Mouse (Mus musculus): Measurements from ENCODE around the gene Kcnk7. TPM values are rescaled to one million over a fixed set of nuclear protein-coding genes. Genes with fewer than 3 reads are reported as not detected.

Gene Kcnk7
- polyA plus RNA-seq (2012; ENCODE audit: insufficient read depth, insufficient read length, low replicate concordance, missing spikeins), result not detected in 2 replicates

- no peak for TF ChIP-seq POLR2A (IDR thresholded peaks at IDR 0.05; ENCODE audit: insufficient read depth, low read depth, low read length)
- no peak for TF ChIP-seq CTCF (IDR thresholded peaks at IDR 0.05; ENCODE audit: insufficient read depth, low read depth, low read length)
- no peak within 1 kb of the TSS for H3K27ac ChIP-seq (ENCODE audit: insufficient read depth, low read depth, low read length)
- no peak within 1 kb of the TSS for H3K4me3 ChIP-seq (ENCODE audit: insufficient read depth, low read depth, low read length)
- 72% methylated on average over 17 of the region's 17 CpGs for WGBS
- H3K4me1 ChIP-seq (ENCODE audit: control insufficient read depth, insufficient read depth, low read length), result peaks cover 9% of the 10 kb centered on the region
These were observed at the start of gene Kcnk7 for GRCm38 (mm10) chr19:5704163-5704800. Kcnk7 (plus strand) TSS chr19:5704367.

DNA sequence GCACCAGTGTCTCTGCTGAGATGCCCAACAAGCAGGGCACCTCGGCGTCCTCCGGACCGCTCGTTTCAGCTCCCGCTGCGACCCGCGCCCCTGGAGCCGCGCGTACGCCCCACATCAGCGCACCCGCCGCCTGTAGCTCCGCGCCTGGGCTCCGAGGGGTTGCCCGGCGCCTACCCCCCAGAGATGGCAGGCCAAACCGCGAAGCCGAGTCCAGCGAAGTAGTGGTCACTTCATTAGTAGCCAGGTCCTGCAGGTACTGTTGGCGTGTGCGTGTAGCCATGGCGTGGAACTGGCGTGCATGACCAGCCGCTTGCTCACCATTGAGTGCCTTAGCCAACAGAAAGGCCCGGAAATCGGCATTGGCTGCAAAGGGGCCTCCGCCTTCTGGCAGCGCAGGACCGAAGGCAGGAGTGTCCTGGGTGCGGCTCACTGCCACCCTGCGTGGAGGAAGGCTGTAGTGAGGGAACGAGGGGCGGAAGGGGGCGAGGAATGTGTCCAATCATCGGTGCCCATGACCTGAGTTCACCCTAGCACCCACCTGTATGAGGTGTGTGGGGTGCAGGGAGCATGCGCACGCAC, 49.4 kb upstream of the Kcnk7 start:
- TF ChIP-seq CTCF (IDR thresholded peaks at IDR 0.05; ENCODE audit: insufficient read depth, low read depth, low read length) (no peak), POLR2A (IDR thresholded peaks at IDR 0.05; ENCODE audit: insufficient read depth, low read depth, low read length) (no peak)
- peak overlapping the region; percentile 47 for H3K4me3 ChIP-seq (ENCODE audit: insufficient read depth, low read depth, low read length)
- 18% methylated on average over 43 of the region's 43 CpGs for WGBS

GRCm38 (mm10) chr19:5660942-5661751, 43.0 kb upstream of the Kcnk7 start:
- H3K27ac ChIP-seq (ENCODE audit: insufficient read depth, low read depth, low read length), result peak overlapping the region; percentile 31; the same call in 1 of the 2 replicates
- H3K4me3 ChIP-seq (ENCODE audit: insufficient read depth, low read depth, low read length), result no peak overlapping the region
- 91% methylated on average over 16 of the region's 16 CpGs for WGBS
- peaks cover 11% of the 10 kb centered on the region; the same call in 1 of the 2 replicates for H3K4me1 ChIP-seq (ENCODE audit: control insufficient read depth, insufficient read depth, low read length)
- TF ChIP-seq CTCF (IDR thresholded peaks at IDR 0.05; ENCODE audit: insufficient read depth, low read depth, low read length) (no peak), POLR2A (IDR thresholded peaks at IDR 0.05; ENCODE audit: insufficient read depth, low read depth, low read length) (no peak)

More for the DNA sequence above, 49.4 kb upstream of the Kcnk7 start:
- Histone ChIP-seq H3K4me1 (ENCODE audit: control insufficient read depth, insufficient read depth, low read length) (peaks cover 15% of the 10 kb centered on the region), H3K27ac (ENCODE audit: insufficient read depth, low read depth, low read length) (no peak overlapping the region)

GRCm38 (mm10) chr19:5662310-5662709, 41.9 kb upstream of the Kcnk7 start:
- Histone ChIP-seq H3K27ac (ENCODE audit: insufficient read depth, low read depth, low read length) (no peak overlapping the region), H3K4me3 (ENCODE audit: insufficient read depth, low read depth, low read length) (no peak overlapping the region), H3K4me1 (ENCODE audit: control insufficient read depth, insufficient read depth, low read length) (peaks cover 11% of the 10 kb centered on the region; the same call in 1 of the 2 replicates)
- 74% methylated on average over 8 of the region's 8 CpGs for WGBS
- TF ChIP-seq POLR2A (IDR thresholded peaks at IDR 0.05; ENCODE audit: insufficient read depth, low read depth, low read length), result no peak
- no peak for TF ChIP-seq CTCF (IDR thresholded peaks at IDR 0.05; ENCODE audit: insufficient read depth, low read depth, low read length)

GRCm38 (mm10) chr19:5662981-5663913, 40.9 kb upstream of the Kcnk7 start, which contains the start of gene Sipa1:
Sipa1 (minus strand) TSS chr19:5663707.
- Histone ChIP-seq H3K4me3 (ENCODE audit: insufficient read depth, low read depth, low read length) (peak within 1 kb of the TSS; percentile 45), H3K4me1 (ENCODE audit: control insufficient read depth, insufficient read depth, low read length) (peaks cover 11% of the 10 kb centered on the region; the same call in 1 of the 2 replicates), H3K27ac (ENCODE audit: insufficient read depth, low read depth, low read length) (0 out of 2 replicates have a peak within 1 kb of the TSS, but pooled peaks have one; percentile 2)
- 6% methylated on average over 32 of the region's 32 CpGs for WGBS
- no peak for TF ChIP-seq POLR2A (IDR thresholded peaks at IDR 0.05; ENCODE audit: insufficient read depth, low read depth, low read length)
- TF ChIP-seq CTCF (IDR thresholded peaks at IDR 0.05; ENCODE audit: insufficient read depth, low read depth, low read length), result no peak

DNA sequence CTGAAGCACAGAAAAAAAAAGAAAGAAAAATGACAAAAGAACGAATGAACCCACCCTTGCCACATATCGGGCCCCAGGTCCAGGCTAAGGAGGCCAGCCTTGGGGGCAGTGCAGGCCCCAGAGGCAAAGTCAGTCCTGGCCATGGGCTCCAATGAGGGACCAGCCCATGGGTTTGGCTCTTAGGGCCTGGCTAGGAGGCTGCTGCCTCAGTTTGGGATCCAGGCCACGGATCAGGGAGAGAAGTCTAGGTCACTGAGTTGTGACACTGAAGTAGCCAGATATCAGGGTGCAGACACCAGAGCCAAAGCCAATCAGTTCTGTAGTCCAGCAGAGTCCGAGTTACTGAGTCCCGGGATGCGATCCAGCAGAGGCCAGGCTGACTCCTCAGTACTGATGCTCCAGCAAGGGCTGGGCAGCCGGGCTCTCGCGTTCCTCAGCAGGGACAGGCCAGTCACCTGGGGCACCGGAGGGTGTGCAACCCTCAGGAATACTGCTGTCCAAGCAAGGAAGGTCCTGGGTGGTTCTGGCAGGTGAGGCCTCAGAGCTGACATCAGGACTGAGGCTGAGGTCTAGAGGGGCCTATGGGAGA, 39.4 kb upstream of the Kcnk7 start:
- TF ChIP-seq POLR2A (IDR thresholded peaks at IDR 0.05; ENCODE audit: insufficient read depth, low read depth, low read length), result no peak
- no peak for TF ChIP-seq CTCF (IDR thresholded peaks at IDR 0.05; ENCODE audit: insufficient read depth, low read depth, low read length)
- no peak overlapping the region for H3K4me3 ChIP-seq (ENCODE audit: insufficient read depth, low read depth, low read length)
- peaks cover 11% of the 10 kb centered on the region; the same call in 1 of the 2 replicates for H3K4me1 ChIP-seq (ENCODE audit: control insufficient read depth, insufficient read depth, low read length)
- 94% methylated on average over 10 of the region's 10 CpGs for WGBS
- H3K27ac ChIP-seq (ENCODE audit: insufficient read depth, low read depth, low read length), result no peak overlapping the region

DNA sequence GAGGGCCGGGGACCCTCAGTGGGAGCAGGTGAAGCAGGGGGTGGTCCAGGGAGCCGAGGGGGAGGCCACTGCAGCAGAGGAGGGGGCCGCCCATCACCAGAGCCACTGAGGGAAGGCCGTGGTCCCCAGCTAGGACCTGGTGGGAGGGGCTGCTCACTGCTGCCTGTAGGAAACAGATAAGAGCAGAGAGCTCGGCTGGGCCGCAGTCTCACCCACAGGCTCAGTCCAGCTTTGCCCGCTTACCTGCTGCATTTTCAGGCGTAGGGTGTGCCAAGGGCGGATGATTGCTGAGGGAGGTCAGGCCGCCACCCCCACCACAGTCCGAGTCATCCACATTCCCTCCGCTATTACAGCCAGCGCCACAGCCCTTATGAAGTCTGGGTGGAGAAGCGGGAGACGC, 38.7 kb upstream of the Kcnk7 start:
- no peak overlapping the region for H3K4me3 ChIP-seq (ENCODE audit: insufficient read depth, low read depth, low read length)
- TF ChIP-seq CTCF (IDR thresholded peaks at IDR 0.05; ENCODE audit: insufficient read depth, low read depth, low read length) (no peak), POLR2A (IDR thresholded peaks at IDR 0.05; ENCODE audit: insufficient read depth, low read depth, low read length) (no peak)
- 94% methylated on average over 15 of the region's 15 CpGs for WGBS
- no peak overlapping the region for H3K27ac ChIP-seq (ENCODE audit: insufficient read depth, low read depth, low read length)
- H3K4me1 ChIP-seq (ENCODE audit: control insufficient read depth, insufficient read depth, low read length), result peaks cover 11% of the 10 kb centered on the region; the same call in 1 of the 2 replicates

Measured in olfactory bulb, adult 2 months (tissue).